Mouse (Mus musculus) thymus, adult 2 months (tissue): ENCODE measurements around the gene Kcnip3. TPM values are rescaled to one million over a fixed set of nuclear protein-coding genes. Genes with fewer than 3 reads are reported as not detected.

Source experiments
- DNase-seq: peaks from one replicate; pipeline ENCODE4 v3.0.0; 2021
- H3K27ac ChIP-seq: fragments of 200-500 bp; 2 replicates; pipeline ENCODE4 v1.5.1; 2012; ENCODE audit warnings: low read length, control low read depth; ENCODE audit not compliant: control insufficient read depth, insufficient read depth
- H3K27me3 ChIP-seq: fragments of 200-500 bp; 2 replicates; pipeline ENCODE4 v1.6.1; 2012; ENCODE audit warnings: mild to moderate bottlenecking, low read length, moderate library complexity, mixed read lengths; ENCODE audit not compliant: control insufficient read depth, insufficient read depth
- H3K36me3 ChIP-seq: fragments of 200-500 bp; 2 replicates; pipeline ENCODE4 v1.6.1; 2012; ENCODE audit warnings: mild to moderate bottlenecking, low read length, moderate library complexity; ENCODE audit not compliant: control insufficient read depth, insufficient read depth
- H3K4me1 ChIP-seq: fragments of 200-500 bp; replicated peaks from 2 replicates; pipeline ENCODE4 v1.6.1; 2012; ENCODE audit warnings: low read length; ENCODE audit not compliant: control insufficient read depth, insufficient read depth
- H3K4me3 ChIP-seq: fragments of 200-500 bp; 2 replicates; pipeline ENCODE4 v1.5.1; 2012; ENCODE audit warnings: mild to moderate bottlenecking, low read length, control low read depth, moderate library complexity; ENCODE audit not compliant: control insufficient read depth, insufficient read depth
- CTCF ChIP-seq: fragments of 200-500 bp; IDR thresholded peaks from 2 replicates; pipeline ENCODE4 v1.5.1; 2012; ENCODE audit warnings: mild to moderate bottlenecking, control low read depth, low read length, moderate library complexity, borderline replicate concordance; ENCODE audit not compliant: control insufficient read depth, poor library complexity, insufficient read depth; ENCODE audit errors: extremely low read depth
- POLR2A ChIP-seq: fragments of 200-500 bp; IDR thresholded peaks from 2 replicates; pipeline ENCODE4 v1.6.1; 2012; ENCODE audit warnings: mild to moderate bottlenecking, low read length, control low read depth, moderate library complexity; ENCODE audit not compliant: control insufficient read depth, poor library complexity, insufficient read depth; ENCODE audit errors: extremely low read depth
- WGBS: fragments of 180-500 bp; shearing (Covaris S2); methylation state at CpG from one replicate; pipeline ENCODE4 v1.1.7; 2018; 5-methylcytosine and 5-hydroxymethylcytosine counted together
- polyA plus RNA-seq: library from polyadenylated mRNA; depleted of rRNA; stranded (reverse); fragments of >200 nt; gene quantifications from 2 replicates; pipeline ENCODE4 v1.2.3, GENCODE M21; 2012

Kcnip3 gene
- polyA plus RNA-seq, 1 experiment = 4.7 TPM

GRCm38 (mm10) chr2:127435554-127435953, 86.3 kb downstream of the Kcnip3 start:
- Histone ChIP-seq H3K36me3 (no peaks in the 10 kb centered on the region), H3K27me3 (no peaks in the 10 kb centered on the region), H3K4me3 (no peak overlapping the region), H3K27ac (no peak overlapping the region), H3K4me1 (no peaks in the 10 kb centered on the region)
- WGBS = 97% methylated on average over 2 of the region's 2 CpGs
- DNase-seq = no peak
- TF ChIP-seq CTCF (no peak), POLR2A (no peak)

GRCm38 (mm10) chr2:127435135-127435534, 86.8 kb downstream of the Kcnip3 start:
- peak; percentile 48 for DNase-seq
- Histone ChIP-seq H3K27ac (no peak overlapping the region), H3K27me3 (no peaks in the 10 kb centered on the region), H3K4me3 (no peak overlapping the region), H3K4me1 (no peaks in the 10 kb centered on the region), H3K36me3 (no peaks in the 10 kb centered on the region)
- no peak for TF ChIP-seq POLR2A
- no peak; the same call in 1 of the 2 replicates for TF ChIP-seq CTCF
- WGBS = 40% methylated on average over 2 of the region's 2 CpGs

- Histone ChIP-seq H3K27me3 (no peaks in the 10 kb centered on the region), H3K4me1 (no peaks in the 10 kb centered on the region), H3K27ac (no peak overlapping the region), H3K36me3 (no peaks in the 10 kb centered on the region), H3K4me3 (no peak overlapping the region)
- no peak for TF ChIP-seq CTCF
- TF ChIP-seq POLR2A = no peak
- 94% methylated on average over 9 of the region's 9 CpGs for WGBS
- DNase-seq = no peak
These were observed 88.2 kb downstream of the Kcnip3 start for GRCm38 (mm10) chr2:127433487-127434295.

GRCm38 (mm10) chr2:127430238-127430637, 91.7 kb downstream of the Kcnip3 start:
- WGBS = 14% methylated on average over 3 of the region's 3 CpGs
- Histone ChIP-seq H3K27ac (no peak overlapping the region), H3K4me3 (no peak overlapping the region), H3K36me3 (no peaks in the 10 kb centered on the region), H3K27me3 (no peaks in the 10 kb centered on the region), H3K4me1 (no peaks in the 10 kb centered on the region)
- peak; percentile 16 for DNase-seq
- no peak for TF ChIP-seq POLR2A

GRCm38 (mm10) chr2:127424977-127425376, 96.9 kb downstream of the Kcnip3 start, which contains the start of gene Gpat2:
Gene Gpat2 (plus strand): TSS chr2:127425199.
- H3K4me3 ChIP-seq = no peak within 1 kb of the TSS
- TF ChIP-seq POLR2A (no peak), CTCF (no peak)
- no peaks in the 10 kb centered on the region for H3K36me3 ChIP-seq
- H3K27ac ChIP-seq = no peak within 1 kb of the TSS
- H3K4me1 ChIP-seq = no peaks in the 10 kb centered on the region
- H3K27me3 ChIP-seq = no peaks in the 10 kb centered on the region
- DNase-seq = no peak
- 93% methylated on average over 17 of the region's 17 CpGs for WGBS

- Histone ChIP-seq H3K36me3 (no peaks in the 10 kb centered on the region), H3K27me3 (no peaks in the 10 kb centered on the region), H3K4me3 (no peak overlapping the region), H3K27ac (no peak overlapping the region), H3K4me1 (no peaks in the 10 kb centered on the region)
- no peak for DNase-seq
- WGBS = 70% methylated on average over 10 of the region's 10 CpGs
- TF ChIP-seq POLR2A = no peak
- TF ChIP-seq CTCF = no peak
These were observed 103.5 kb downstream of the Kcnip3 start for GRCm38 (mm10) chr2:127418266-127418970.
